Mouse (Mus musculus) E14TG2a.4 (cell line): Measurements from ENCODE around the gene Arnt2.

Source experiments
- CTCF ChIP-seq: conservative IDR thresholded peaks from 2 replicates; pipeline ENCODE4 v1.5.1; 2014; ENCODE audit warnings: low read length
- POU5F1 ChIP-seq: IDR thresholded peaks from 2 replicates; pipeline ENCODE4 v1.6.1; 2014; ENCODE audit warnings: low read length, borderline replicate concordance

GRCm38 (mm10) chr7:84293054-84293453, 116.9 kb downstream of the Arnt2 start:
- TF ChIP-seq CTCF, result no peak
- no peak for TF ChIP-seq POU5F1
